Mouse (Mus musculus) liver, adult 2 months (tissue): ENCODE data around the gene Taok1.

Experiments used
- CTCF ChIP-seq: fragments of 200-500 bp; IDR thresholded peaks from 2 replicates; pipeline ENCODE4 v1.5.1; 2011; ENCODE audit warnings: low read depth, low read length, control low read depth
- POLR2A ChIP-seq: fragments of 200-500 bp; IDR thresholded peaks from 2 replicates; pipeline ENCODE4 v1.6.1; 2011; ENCODE audit warnings: low read length, control low read depth; ENCODE audit not compliant: insufficient read depth; ENCODE audit errors: extremely low read depth

GRCm38 (mm10) chr11:77492911-77493332 is 114.7 kb downstream of the Taok1 start:
- peak; percentile 54; the same call in 1 of the 2 replicates for TF ChIP-seq POLR2A
- TF ChIP-seq CTCF = peak; percentile 46; the same call in 1 of the 2 replicates
